Mouse (Mus musculus): Measurements from ENCODE around the gene Nlrp3. TPM values are rescaled to one million over a fixed set of nuclear protein-coding genes. Genes with fewer than 3 reads are reported as not detected.

Gene Nlrp3
- polyA plus RNA-seq, 1 experiment from 2014 or later: 0.74 TPM

DNA sequence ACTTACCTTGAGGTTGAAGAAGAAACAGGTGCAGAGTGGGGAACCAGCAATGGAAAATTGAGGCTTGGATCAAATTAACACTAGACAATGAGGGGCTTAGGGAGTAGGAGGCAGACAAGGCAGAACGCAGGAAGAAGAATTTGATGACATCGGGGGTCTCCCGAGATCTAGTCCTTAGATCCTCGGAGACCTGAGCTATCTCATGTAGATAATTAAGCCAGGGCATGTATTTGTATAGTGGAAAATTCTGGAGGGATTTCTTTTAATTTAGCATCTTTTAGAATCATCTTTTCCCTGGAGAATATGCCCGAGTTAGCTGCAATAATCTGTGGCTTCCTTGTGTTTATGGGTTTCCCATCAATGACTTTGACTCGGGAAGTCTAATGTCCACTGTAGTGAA, 51.8 kb downstream of the Nlrp3 start, which contains the start of gene Olfr223:
TSS of gene Olfr223 (minus strand) at position 101 of the 400 bp plus-strand sequence.
- Histone ChIP-seq H3K4me1 (ENCODE audit: insufficient read depth, low read depth, low read length) (no peaks in the 10 kb centered on the region), H3K27me3 (replicated peaks; ENCODE audit: insufficient read depth, low read length) (no peaks in the 10 kb centered on the region), H3K4me3 (ENCODE audit: low read depth, low read length) (no peak within 1 kb of the TSS), H3K4me2 (replicated peaks; ENCODE audit: low read depth, low read length) (no peak within 1 kb of the TSS), H3K36me3 (ENCODE audit: insufficient read depth, low read length) (no peaks in the 10 kb centered on the region), H3K9me3 (ENCODE audit: low read length) (no peaks in the 10 kb centered on the region), H3K27ac (ENCODE audit: low read length) (no peak within 1 kb of the TSS), H3K9ac (replicated peaks; ENCODE audit: low read depth) (no peak within 1 kb of the TSS)
- ATAC-seq (no peak), DNase-seq (ENCODE audit: low spot score) (no peak)
- WGBS: 79% methylated on average over 6 of the region's 6 CpGs
- TF ChIP-seq EP300 (IDR thresholded peaks at IDR 0.05) (no peak), CTCF (IDR thresholded peaks at IDR 0.05) (no peak)

DNA sequence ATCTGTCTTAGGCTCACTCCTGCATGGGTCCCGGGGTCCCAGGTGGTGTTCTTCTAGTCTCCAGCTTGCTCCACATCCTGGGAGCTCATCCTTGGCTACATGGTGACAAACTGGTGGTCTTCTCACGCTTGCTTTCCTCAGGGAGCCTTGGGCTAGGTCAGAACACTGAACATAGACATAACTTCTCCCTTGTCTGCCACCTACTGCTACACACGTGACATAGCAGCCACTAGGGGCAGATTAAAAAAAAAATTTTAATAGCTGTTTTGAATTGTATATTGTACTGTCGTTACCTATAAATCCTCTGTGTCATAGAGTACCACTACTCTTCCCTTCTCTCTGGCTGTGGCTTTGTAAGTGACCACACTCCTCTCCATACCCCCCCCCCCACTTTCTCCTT, 54.7 kb downstream of the Nlrp3 start:
- Histone ChIP-seq H3K4me2 (replicated peaks; ENCODE audit: low read depth, low read length) (no peak overlapping the region), H3K27ac (ENCODE audit: low read length) (no peak overlapping the region), H3K9ac (replicated peaks; ENCODE audit: low read depth) (no peak overlapping the region), H3K4me1 (ENCODE audit: insufficient read depth, low read depth, low read length) (no peaks in the 10 kb centered on the region), H3K36me3 (ENCODE audit: insufficient read depth, low read length) (no peaks in the 10 kb centered on the region), H3K4me3 (ENCODE audit: low read depth, low read length) (no peak overlapping the region), H3K9me3 (ENCODE audit: low read length) (no peaks in the 10 kb centered on the region), H3K27me3 (replicated peaks; ENCODE audit: insufficient read depth, low read length) (no peaks in the 10 kb centered on the region)
- TF ChIP-seq CTCF (IDR thresholded peaks at IDR 0.05): peak; percentile 57
- no peak for TF ChIP-seq EP300 (IDR thresholded peaks at IDR 0.05)
- WGBS: 36% methylated on average over 4 of the region's 4 CpGs
- DNase-seq (ENCODE audit: low spot score) (peak; percentile 37), ATAC-seq (no peak)

DNA sequence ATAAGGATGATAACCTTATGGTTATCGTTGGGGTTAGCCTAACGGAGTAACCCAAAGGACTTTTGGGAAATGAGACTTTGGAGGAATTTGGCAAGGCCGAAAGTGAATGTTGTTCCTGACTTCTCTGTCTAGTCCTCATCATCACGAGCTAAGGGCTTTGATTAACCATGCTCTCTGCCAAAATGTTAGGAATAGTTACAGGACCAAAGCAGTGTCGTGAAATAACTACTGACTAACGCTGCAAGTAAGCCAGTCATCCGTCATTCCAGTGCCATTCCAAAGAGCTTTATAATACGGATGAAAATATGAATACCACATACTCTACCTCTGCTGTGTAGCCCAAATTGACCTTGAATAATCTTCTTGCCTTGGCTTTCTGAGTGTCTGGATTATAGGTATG, 55.6 kb downstream of the Nlrp3 start:
- H3K4me3 ChIP-seq (ENCODE audit: low read depth, low read length): no peak overlapping the region
- H3K27me3 ChIP-seq (replicated peaks; ENCODE audit: insufficient read depth, low read length): no peaks in the 10 kb centered on the region
- H3K4me2 ChIP-seq (replicated peaks; ENCODE audit: low read depth, low read length): no peak overlapping the region
- no peak overlapping the region for H3K9ac ChIP-seq (replicated peaks; ENCODE audit: low read depth)
- 78% methylated on average over 8 of the region's 8 CpGs for WGBS
- ATAC-seq: no peak
- H3K36me3 ChIP-seq (ENCODE audit: insufficient read depth, low read length): no peaks in the 10 kb centered on the region
- no peaks in the 10 kb centered on the region for H3K4me1 ChIP-seq (ENCODE audit: insufficient read depth, low read depth, low read length)
- H3K27ac ChIP-seq (ENCODE audit: low read length): no peak overlapping the region
- DNase-seq (ENCODE audit: low spot score): no peak
- H3K9me3 ChIP-seq (ENCODE audit: low read length): no peaks in the 10 kb centered on the region
- TF ChIP-seq CTCF (IDR thresholded peaks at IDR 0.05): no peak
- TF ChIP-seq EP300 (IDR thresholded peaks at IDR 0.05): no peak

DNA sequence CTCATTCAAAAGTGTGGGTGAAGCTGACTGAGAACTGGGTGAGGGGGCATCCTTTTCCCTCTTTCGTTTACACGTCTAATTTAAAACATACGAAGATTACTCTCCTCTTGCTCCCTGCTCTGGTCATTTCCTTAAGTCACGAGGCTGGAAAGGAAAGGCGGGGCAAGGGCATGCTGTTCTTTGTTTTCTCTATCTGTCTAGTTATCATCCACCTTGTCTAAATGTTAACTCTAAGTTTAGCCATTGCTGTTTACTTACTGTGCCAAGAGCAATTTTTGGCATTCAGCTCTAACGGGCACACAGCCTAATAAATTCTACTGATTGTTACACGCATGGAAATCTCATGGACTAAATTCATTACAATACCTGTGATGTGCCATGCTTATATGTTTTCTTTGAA, 57.8 kb downstream of the Nlrp3 start:
- Histone ChIP-seq H3K4me3 (ENCODE audit: low read depth, low read length) (no peak overlapping the region), H3K9ac (replicated peaks; ENCODE audit: low read depth) (no peak overlapping the region), H3K36me3 (ENCODE audit: insufficient read depth, low read length) (no peaks in the 10 kb centered on the region), H3K27ac (ENCODE audit: low read length) (no peak overlapping the region), H3K27me3 (replicated peaks; ENCODE audit: insufficient read depth, low read length) (no peaks in the 10 kb centered on the region), H3K4me2 (replicated peaks; ENCODE audit: low read depth, low read length) (no peak overlapping the region), H3K4me1 (ENCODE audit: insufficient read depth, low read depth, low read length) (no peaks in the 10 kb centered on the region), H3K9me3 (ENCODE audit: low read length) (no peaks in the 10 kb centered on the region)
- no peak for ATAC-seq
- DNase-seq (ENCODE audit: low spot score): no peak
- 45% methylated on average over 7 of the region's 7 CpGs for WGBS
- TF ChIP-seq CTCF (IDR thresholded peaks at IDR 0.05) (no peak), EP300 (IDR thresholded peaks at IDR 0.05) (no peak)

DNA sequence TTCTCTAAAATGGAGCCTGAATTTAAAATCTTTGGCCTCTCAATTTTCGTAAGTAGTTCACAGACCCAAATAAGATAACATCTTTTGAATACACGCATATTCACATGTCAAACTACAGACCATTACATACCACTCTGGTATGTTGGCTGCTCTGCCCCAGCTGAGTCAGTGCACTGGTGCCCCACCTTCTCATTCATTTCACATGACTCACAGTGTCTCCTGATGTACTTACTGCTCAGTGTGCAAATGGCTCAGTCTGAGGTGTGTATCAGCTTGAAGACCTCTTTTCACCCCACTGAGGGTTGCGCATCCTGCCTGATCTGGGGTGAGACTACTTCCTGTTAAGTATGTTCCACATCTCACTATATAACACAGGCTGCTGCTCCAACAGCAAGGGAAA, 59.5 kb downstream of the Nlrp3 start:
- 70% methylated on average over 3 of the region's 3 CpGs for WGBS
- Histone ChIP-seq H3K4me3 (ENCODE audit: low read depth, low read length) (no peak overlapping the region), H3K9ac (replicated peaks; ENCODE audit: low read depth) (no peak overlapping the region), H3K4me1 (ENCODE audit: insufficient read depth, low read depth, low read length) (no peaks in the 10 kb centered on the region), H3K27ac (ENCODE audit: low read length) (no peak overlapping the region), H3K27me3 (replicated peaks; ENCODE audit: insufficient read depth, low read length) (no peaks in the 10 kb centered on the region), H3K9me3 (ENCODE audit: low read length) (no peaks in the 10 kb centered on the region), H3K4me2 (replicated peaks; ENCODE audit: low read depth, low read length) (no peak overlapping the region), H3K36me3 (ENCODE audit: insufficient read depth, low read length) (no peaks in the 10 kb centered on the region)
- peak; percentile 44 for DNase-seq (ENCODE audit: low spot score)
- ATAC-seq: peak; percentile 55; the same call in 1 of the 2 replicates
- peak; percentile 47; the same call in 1 of the 2 replicates for TF ChIP-seq EP300 (IDR thresholded peaks at IDR 0.05)
- no peak for TF ChIP-seq CTCF (IDR thresholded peaks at IDR 0.05)

DNA sequence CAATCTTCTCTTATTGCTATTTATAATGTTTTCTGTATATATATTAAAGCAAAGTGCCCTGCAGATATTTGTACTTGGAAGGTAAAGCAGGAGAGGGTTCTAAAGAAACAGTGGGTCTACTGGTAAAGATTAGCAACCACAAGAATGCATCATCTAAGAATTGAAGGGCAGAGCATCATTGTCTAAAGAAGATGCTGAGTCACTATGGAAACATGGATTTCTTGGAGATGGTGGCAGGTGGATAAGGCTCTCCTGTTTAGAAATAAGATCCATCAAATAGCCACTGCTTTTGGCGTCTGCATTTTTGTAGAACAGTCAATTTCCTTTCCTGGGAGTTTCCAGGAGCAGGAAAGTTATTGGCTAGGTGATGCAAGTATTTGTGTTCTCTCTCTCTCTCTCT, 60.9 kb downstream of the Nlrp3 start:
- Histone ChIP-seq H3K9me3 (ENCODE audit: low read length) (no peaks in the 10 kb centered on the region), H3K4me3 (ENCODE audit: low read depth, low read length) (no peak overlapping the region), H3K4me2 (replicated peaks; ENCODE audit: low read depth, low read length) (no peak overlapping the region), H3K36me3 (ENCODE audit: insufficient read depth, low read length) (no peaks in the 10 kb centered on the region), H3K27me3 (replicated peaks; ENCODE audit: insufficient read depth, low read length) (no peaks in the 10 kb centered on the region), H3K9ac (replicated peaks; ENCODE audit: low read depth) (no peak overlapping the region), H3K27ac (ENCODE audit: low read length) (no peak overlapping the region), H3K4me1 (ENCODE audit: insufficient read depth, low read depth, low read length) (no peaks in the 10 kb centered on the region)
- TF ChIP-seq CTCF (IDR thresholded peaks at IDR 0.05) (no peak), EP300 (IDR thresholded peaks at IDR 0.05) (no peak)
- DNase-seq (ENCODE audit: low spot score) (no peak), ATAC-seq (no peak)
- WGBS: 33% methylated on average over 1 of the region's 1 CpGs

DNA sequence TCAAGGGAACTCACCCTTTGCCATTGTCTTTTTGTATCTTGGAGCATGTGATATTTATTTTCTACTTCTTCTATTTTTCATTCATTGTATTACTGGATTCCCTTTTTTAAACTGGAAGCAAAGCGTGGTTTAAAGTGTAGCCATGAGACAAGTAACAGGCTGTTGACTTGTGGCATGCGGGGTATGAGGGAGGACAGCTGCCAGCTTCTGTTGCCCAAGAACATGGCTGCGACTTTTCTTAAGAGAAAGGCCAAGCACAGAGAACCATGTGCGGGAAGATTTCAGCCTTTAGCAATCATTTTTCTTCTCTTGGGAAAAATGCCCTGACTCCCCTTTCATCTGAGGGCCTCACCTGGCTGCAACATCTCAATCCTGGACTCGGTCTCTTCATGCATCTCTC, 70.3 kb downstream of the Nlrp3 start:
- no peak overlapping the region for H3K4me3 ChIP-seq (ENCODE audit: low read depth, low read length)
- no peak overlapping the region for H3K9ac ChIP-seq (replicated peaks; ENCODE audit: low read depth)
- no peaks in the 10 kb centered on the region for H3K4me1 ChIP-seq (ENCODE audit: insufficient read depth, low read depth, low read length)
- DNase-seq (ENCODE audit: low spot score) (peak; percentile 72), ATAC-seq (peak; percentile 61)
- no peak overlapping the region for H3K4me2 ChIP-seq (replicated peaks; ENCODE audit: low read depth, low read length)
- H3K27me3 ChIP-seq (replicated peaks; ENCODE audit: insufficient read depth, low read length): no peaks in the 10 kb centered on the region
- H3K27ac ChIP-seq (ENCODE audit: low read length): no peak overlapping the region
- H3K9me3 ChIP-seq (ENCODE audit: low read length): no peaks in the 10 kb centered on the region
- TF ChIP-seq CTCF (IDR thresholded peaks at IDR 0.05) (no peak), EP300 (IDR thresholded peaks at IDR 0.05) (no peak)
- 57% methylated on average over 5 of the region's 5 CpGs for WGBS
- H3K36me3 ChIP-seq (ENCODE audit: insufficient read depth, low read length): no peaks in the 10 kb centered on the region
